Mouse (Mus musculus) spleen, postnatal 4 days (tissue): ENCODE measurements around the gene Gdi1.

Experiments used
- DNase-seq, 2 experiments: peaks; one replicate each; pipeline ENCODE4 v3.0.0; 2022; ENCODE audit warnings: low spot score in 2 of 2

The Gdi1 gene

DNA sequence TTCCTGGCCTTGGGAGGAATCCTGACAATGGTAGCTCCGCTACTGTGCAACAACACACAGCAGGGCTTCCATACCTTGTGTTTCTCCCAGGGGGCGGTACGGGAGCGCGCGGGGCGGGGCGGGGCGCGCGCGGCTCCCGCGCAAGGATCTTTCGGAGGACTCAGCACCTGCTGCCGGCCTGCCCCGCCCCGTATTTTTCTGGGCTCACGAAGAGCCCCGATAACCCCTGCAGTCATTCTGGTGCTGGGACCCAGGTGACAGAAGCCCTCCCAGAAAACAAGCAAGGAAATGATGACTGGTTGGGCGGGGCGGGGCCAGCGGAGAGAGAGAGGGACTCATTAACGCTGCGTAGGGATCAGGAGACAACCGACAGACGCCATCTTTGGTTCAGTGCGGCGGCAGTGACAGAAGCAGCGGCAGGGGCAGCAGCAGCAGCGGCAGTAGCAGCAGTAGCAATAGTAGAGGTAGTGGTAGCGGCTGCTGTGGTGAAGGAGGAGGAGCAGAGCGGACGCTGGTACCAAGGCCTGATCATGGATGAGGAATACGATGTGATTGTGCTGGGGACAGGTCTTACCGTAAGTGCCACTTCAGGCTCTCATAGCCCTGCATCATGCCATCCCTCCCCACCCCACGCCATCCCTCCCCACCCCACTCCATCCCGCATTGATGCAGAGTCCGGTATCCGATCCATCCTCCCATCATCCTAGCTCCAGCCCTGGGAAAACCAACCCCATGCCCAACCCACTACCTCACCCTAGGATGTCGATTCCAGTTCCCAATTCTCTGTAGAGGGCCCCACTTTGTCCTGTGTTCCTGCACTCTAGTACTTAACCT is at the start of gene Gdi1:
TSS of gene Gdi1 (plus strand) at position 132 of the 834 bp plus-strand sequence.
- DNase-seq: peak; percentile 73 to 89

DNA sequence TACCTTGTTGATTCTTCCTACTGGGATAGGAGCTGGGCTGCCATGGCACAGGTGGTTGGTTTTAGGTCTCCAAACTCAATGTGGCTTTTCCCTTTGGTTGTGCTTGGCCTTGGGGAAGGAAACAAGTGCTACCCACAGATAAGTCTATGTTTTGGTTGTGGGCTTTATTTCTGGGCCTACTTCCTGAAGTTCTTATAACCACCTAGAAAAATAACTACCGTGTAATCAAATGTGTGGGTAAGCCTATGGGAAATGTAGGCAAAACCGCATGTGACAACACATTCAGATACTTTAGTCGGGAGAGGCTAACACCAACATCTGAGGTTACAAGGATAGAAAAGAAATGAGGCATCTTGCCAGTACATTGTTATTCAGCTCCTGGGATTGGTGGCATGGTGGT is 47.1 kb upstream of the Gdi1 start:
- no peak for DNase-seq

DNA sequence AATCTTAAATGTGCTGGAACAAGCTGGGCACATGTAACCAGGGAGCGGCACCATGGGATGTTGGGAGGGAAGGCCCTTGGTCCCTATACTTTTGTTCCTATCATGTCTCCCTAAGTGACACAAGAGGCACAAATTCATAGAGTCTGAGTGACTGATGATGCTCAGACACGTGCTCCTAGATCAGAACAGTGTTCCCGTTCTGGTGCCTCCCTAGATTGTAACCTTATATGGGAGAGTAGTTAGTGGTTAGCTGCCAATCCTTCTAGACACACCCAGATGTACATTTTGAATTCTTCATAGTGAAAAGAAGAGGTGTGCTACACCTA is 35.1 kb upstream of the Gdi1 start:
- DNase-seq: no peak

DNA sequence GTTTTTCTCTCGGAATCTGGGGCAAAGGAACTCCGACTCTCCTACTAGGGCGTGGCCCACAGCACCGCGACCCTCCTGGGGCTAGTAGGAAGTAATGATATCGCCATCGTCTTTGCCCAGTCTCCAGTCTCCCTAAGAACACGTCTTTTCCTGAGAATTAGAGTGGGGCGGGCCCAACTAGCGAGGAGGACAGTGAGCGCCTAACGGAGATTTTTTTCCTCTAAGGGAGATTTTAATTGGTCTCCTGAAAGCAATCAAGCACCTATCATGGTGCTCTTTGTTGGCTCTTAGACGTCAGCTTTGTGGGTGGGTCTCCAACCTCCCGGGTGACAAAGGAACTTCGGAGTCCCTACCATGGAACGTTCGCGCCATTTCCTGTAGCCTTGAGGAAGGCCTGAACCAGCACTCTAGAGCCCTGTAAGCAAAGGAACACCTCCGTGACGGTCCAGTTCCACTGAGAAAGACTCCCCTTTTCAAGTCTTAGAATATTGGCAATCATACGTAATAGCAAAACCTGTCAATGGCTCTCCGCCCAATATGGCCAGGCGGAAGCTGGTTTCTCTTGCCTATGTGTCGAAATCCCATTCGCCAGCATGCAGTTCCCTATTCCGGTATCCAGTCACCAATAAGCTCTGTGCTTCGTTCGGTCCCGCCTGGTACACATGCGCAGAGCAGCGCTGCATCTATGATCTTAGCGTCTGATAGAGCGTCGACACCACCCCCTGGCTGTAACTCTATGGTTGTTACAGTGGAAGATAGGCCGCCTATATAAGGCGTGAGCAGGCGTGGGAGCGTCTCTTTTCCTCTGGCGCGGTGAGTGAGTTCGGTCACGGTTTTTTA is 34.5 kb upstream of the Gdi1 start, which contains the start of gene Rpl10:
TSS of gene Rpl10 (plus strand) at position 751 of the 840 bp plus-strand sequence.
- DNase-seq: peak; percentile 89 to 92

DNA sequence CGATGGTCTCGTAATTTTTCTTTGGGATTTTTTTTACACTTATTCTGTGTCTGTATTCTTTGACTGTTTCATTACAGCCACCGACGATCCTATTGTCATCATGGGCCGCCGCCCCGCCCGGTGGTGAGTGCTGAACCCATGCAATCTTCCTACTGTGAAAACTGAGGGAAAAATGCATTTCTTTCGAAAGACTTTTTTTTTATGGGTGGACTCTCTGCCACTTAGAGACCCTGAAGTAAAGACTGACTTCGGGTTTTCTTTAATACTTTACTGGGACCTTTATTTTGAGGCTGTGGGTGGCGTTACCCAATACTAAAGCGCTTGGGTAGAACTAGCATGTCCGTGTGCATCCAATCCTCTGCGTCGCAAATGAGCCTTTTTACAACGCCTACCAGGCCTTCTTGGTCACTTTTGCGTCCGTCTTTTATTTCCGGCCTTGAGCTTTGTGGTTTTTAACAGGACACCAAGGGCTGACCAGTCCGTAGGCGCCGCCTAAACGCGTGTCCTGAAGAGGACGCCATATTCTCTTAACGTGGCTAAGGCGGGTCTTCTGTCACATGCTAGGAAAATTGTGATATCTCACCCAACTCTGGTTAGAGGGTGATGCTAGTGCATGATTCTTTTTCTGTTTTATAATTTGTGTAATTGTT is 33.8 kb upstream of the Gdi1 start:
- peak in 1 of 2 experiments; percentile 17 for DNase-seq

DNA sequence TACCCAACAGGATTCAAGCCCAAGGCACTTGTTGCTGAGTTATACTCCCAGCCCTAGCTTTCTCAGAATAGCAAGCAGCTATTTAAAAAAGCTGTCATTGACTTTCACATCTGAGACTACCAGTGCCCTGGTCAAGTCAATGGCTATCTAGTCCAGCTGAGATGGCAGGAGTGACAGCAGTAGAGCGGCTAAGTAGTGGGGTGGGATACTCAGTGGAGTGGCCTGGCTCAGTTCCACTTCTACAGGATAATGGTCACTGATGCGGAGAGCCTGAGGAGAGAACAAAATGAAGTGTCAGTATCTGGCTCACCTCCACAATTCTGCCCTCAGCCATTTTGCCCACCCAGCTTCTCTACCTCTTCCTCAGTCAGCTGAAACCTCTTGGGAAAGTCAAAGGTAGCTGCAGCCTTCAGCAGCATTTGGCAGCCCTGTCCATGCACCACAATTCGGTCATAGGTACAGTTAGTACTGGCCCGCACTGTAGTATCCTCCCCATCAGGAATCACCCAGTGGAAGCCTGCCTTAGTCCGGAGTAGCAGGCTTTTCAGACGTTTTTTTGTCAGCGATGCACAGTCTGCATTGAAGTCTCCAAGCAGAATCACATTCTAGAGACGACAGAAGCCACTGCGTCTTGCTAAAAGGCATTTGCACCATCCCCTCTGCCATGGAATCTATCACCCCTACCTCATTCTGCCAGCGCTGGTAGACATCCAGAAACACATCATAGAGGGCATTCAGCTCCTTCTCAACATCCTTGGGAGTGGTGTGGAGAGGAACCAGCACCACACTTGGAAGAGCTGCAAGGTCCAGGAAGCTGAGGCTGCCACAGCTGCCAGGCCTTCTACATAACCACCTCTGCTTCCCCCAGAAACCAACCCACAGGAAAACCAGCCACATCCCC is 31.1 kb upstream of the Gdi1 start:
- DNase-seq: no peak

DNA sequence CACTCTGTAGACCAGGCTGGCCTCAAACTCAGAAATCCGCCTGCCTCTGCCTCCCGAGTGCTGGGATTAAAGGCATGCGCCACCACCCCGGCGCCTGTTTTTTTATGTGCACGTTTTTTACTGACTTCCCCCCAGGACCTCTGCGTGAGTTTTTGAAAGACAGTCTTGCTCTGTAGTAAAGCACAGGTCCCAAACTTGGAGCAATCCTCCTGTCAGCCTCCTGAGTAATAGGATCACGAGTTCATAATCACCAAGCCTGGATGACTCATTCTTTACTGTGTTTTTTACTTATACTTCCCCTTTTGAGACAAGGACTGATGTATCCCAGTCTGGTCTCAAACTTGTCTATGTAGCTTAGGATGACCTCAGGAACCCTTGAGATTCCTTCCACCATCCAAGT is 26.9 kb upstream of the Gdi1 start:
- DNase-seq: no peak

DNA sequence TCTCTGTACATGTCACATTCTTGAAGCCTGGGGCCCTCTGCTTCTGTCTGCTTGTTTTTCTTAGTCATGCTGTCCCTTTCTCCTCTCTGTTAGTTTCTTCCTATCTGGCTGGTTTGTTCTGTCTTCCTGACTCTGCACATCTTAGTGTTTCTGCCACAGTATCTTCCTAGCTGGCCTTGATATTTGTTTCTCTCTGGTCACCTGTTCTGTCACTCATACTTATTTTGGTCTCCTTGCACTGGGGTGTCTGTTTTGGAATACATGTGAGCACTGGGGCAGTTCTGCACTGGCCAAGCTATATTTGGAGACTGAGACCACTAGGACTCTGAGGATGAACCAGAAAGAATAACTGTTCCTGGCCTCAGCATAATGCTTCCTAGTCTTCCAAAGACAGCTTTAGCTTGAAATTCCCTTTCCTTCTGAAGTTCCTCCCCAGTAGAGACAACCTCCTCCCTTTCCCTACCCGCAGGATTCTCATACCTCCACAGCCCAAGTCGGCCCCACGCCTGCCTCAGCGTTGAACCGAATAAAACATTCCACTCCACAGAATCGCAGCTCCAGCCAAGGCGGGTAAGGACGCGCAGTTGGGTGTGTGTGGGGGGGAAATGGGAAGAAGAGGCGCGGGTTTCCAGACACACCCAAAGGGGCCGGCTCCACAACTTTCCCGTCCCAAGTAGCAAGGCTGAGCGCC is 23.6 kb upstream of the Gdi1 start:
- no peak for DNase-seq

DNA sequence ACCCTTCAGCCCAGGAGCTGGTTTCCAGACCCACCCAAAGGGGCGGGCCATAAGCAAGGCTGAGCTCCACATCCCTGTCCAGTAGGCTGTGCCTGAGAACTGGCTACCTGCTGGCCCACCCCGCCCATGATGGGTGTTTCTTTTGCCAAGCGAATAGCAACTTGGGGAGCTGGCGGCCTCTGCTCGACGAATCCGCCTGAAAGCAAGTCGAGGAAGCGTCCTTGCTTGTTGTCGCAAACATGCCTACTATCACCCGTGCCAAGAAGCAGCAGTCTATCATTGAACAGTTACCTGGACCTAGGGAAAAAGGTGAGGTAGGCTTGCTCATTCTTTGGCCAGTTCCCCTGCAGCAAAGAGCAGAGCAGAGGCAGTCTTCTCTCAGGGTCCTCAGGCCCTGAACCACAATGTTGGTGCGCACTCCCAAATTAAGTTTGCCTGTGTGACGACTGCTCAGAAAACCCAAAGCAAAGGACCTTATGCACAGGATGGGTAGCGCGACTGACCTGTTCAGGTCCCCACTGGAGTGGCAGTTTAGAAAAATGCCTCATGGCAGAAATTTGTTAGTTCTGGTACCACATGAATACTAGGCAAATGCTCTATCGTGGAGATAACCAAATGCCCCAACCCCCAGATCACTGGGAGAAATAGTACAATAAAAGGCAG is 22.9 kb upstream of the Gdi1 start, which contains the start of the genes Taz and Dnase1l1:
TSS of gene Taz (plus strand) at position 181 of the 663 bp plus-strand sequence.
TSS of gene Dnase1l1 (minus strand) at position 606 of the 663 bp plus-strand sequence.
- peak; percentile 79 to 85 for DNase-seq

DNA sequence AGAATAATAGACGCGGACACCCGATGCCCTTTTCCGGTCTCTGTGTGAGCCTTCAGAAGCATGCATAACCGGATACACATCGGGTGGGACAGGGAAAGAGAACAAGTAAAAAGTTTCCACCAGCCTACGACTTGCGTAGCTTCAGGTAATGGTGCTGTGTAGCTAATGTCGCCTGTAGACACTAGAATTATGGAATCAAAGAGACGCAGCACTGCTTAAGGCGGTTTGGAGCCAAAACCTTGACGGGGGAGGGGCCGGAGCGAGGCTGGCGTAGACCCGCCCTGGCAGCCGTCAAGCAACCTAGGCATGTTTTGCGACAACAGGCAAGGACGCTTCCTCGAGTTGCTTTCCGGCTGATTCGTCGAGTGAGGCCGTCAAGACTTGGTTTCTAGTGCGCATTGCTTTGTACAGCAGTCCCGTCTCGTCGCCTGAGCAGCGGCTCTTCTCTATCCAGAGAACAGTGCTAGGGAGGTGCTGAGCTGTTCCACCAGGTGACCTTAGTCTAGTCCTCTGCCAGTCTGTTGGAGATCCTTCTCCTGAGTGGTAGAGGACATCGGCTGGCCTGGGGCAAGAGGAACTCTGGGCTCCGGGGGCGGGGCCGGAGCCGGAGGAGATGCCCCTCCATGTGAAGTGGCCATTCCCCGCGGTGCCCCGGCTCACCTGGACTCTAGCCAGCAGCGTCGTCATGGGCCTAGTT is 22.3 kb upstream of the Gdi1 start:
- DNase-seq: peak; percentile 86 to 90

DNA sequence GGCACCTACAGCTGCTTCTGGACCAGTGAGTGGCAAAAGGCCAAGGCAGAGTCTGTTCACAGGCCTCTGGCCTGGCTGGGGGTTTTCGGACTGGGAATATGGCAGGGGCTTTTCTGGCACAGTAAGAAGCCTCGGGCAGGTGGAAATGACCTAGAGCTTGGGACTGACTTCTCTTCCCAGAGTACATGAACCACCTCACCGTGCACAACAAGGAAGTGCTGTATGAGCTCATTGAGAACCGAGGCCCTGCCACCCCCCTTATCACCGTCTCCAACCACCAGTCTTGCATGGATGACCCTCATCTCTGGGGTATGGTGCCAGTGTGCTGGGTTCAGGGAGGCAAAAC is 21.7 kb upstream of the Gdi1 start:
- no peak for DNase-seq

DNA sequence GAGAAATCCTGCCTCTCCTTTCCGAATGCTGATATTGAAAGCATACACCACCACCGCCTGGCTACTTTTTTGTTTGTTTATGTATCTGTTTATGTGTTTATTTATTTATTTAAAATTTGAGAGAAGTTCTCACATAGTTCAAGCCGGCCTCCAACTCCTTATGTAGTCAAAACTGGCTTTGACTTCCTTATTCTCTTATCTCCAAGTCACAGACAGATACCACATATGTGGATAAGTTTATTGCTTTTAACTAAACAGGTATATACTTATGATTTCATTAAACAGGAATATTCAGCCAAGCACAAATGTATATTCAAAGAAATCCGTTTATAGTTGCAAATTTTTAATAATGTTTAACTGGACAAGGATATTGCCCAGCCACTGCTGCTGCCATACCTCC is 11.4 kb upstream of the Gdi1 start:
- no peak for DNase-seq

DNA sequence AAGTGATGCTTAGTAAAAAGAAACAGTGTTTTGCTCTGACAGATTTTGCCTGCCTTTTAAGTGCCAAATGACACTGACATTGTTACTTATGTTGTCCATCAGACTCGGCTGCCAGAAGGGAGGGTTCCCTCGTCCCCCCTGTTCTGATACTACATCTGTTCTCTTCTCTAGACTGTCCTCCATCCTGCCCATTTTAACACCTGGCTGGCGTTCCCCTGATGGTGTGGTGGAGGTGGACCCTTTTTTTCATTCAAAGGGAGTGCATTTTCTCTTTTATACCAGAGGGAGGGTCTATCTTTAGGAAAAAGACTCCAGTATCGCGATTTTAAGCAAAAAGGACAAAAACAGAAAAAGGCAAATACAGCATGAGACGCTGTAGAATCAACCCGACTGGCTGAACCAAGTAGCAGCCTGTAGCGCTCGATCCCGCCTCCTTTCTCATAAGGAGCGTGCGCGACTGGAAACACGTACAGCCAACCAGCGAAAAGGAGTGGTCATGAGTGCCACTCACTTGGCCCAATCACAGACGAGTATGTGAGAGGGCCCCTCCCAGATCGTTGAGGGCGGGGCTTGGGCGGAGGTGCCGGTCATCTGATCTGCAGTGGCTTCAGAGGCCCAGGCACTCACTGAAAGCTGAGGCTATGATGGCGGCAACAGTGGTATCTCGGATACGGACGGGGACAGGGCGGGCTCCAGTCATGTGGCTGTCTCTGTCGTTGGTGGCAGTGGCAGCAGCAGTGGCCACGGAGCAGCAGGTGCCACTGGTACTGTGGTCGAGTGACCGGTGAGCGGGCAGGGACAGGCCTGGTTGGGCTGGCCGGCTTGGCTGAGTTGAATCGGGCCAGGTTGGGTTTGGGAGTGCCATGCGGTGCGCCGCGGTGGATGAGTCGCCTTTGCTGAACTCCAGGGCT is 8.0 kb upstream of the Gdi1 start, which contains the start of gene Atp6ap1:
TSS of gene Atp6ap1 (plus strand) at position 560 of the 911 bp plus-strand sequence.
- DNase-seq: peak; percentile 94

DNA sequence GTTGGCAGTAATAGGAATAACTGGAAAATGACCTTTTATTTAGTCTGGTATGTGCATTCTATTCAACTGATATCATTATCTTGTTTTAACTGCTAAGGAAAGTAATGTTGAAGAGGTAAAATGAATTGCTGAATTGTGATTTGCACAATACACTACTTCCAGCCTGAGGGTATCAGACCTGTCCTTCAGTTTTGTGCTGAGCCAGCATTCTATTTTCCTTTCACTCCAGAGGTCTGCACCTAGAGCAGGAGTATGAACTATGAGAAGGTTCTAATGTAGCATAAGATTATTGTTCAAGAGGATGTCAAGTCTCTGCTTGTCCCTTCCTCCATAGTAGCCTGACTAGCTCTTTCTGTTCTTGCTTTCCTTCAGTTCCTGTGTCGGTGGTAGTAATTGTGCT is 6.5 kb upstream of the Gdi1 start:
- DNase-seq: no peak

DNA sequence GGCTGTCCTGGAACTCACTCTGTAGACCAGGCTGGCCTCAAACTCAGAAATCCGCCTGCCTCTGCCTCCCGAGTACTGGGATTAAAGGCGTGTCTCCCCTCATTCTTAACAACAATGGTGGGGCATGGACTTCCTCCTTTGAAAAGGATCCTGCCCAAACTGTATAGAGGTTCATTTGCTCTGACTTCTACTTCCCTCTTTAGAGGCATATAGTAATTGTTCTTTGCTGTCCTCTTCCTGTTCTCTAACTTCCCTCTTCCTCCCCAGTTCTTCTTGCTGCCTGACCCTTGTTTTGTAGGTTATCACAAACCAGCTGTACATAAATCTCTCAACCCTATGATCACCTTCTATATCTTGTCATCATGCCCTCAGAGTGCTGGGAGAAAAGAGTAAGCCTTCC is 5.1 kb upstream of the Gdi1 start:
- no peak for DNase-seq

DNA sequence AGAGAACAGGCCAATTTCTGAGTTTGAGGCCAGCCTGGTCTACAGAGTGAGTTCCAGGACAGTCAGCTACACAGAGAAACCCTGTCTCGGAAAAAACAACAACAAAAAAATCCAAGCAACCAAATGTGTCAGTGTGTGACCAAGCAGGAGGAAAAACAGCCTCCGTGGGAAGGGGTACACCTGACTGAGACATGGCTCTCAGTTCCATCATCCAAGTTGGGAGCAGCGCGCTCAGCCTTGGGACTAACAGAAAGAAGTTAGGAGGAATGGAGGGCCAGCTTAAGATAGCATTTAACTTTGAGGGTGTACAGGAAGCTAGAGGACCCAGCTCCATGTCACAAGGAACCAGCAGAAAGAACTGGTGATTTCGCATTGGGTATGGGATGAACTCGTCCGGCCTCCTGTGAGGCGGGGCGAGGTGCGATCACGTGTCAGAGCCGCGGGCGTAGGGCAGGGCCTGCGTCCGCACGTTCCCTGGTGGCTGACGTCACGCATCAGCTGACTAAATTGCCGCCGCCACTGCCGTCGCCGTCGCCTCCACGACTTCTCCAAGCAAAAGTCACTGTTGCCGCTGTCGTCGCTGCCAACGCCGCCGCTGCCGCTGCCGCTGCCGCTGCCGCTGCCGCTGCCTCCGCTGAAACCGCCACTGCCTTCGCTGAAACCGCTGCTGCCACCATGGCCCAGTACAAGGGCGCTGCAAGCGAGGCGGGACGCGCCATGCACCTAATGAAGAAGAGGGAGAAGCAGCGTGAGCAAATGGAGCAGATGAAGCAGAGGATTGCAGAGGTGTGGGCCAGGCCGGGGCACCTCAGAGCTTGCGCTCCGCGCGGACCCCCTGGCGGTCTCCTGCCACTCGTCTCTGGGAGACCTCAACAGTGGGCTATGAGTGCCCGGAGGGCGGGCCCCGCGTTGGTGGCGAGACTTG is 8.0 kb downstream of the Gdi1 start, which contains the start of gene Fam50a:
TSS of gene Fam50a (plus strand) at position 494 of the 925 bp plus-strand sequence.
- peak; percentile 85 to 90 for DNase-seq

DNA sequence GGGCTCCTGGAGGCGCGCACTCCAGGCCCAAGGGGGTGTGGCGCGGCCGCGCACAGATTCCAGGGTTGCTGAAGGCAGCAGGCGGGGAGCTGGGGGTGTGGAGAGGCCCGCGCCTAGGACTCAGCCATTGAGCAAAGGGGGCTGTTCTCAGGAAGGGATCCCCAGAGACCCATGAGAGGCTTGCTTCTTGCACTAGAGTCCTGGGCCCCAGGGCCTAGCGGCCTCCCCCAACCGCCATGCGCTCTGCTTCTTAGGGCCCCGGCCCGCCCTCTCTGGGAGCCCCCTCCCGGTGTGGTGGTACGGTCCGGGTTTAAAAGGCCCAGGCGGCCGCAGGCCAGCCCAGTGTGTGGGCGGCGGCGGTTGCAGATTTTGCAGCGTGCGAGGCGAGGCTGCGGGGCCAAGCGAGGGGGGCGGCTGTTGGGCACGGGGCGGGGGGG is 23.9 kb downstream of the Gdi1 start, which contains the start of gene Plxna3:
TSS of gene Plxna3 (plus strand) at position 342 of the 437 bp plus-strand sequence.
- DNase-seq: peak; percentile 55 to 79
